Mouse (Mus musculus): ENCODE data around the gene Olfr111. TPM values are rescaled to one million over a fixed set of nuclear protein-coding genes. Genes with fewer than 3 reads are reported as not detected.
"Not testable (repeated sequence)": the region's sequence is repeated elsewhere in the genome, so short reads cannot be mapped to it uniquely, and the experiment has no call there.

Gene Olfr111
- total RNA-seq (2015; ENCODE audit: low replicate concordance) = not detected in 2 replicates
- not detected in 2 replicates for total RNA-seq (2017; ENCODE audit: low replicate concordance)

DNA sequence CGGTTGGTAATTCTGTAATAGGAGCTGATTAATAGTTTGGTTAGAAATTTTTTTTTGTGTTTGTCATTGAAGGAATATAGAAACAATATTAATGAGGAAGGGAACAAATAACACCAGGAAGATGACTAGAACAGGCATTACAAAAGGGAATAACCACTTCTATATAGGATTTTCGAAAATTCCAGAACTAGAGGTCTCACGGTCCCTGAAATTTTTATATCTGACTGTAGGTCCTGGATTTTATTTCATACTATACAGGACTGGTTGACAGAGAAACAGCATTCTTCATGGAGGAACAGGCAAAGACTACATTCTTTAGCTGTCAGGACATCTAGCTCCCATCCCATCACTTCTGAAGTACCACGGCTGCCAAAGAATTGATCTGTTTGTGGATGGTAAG lies at the start of gene Olfr111:
Gene Olfr111 (plus strand): TSS at position 301 of the 400 bp plus-strand sequence.
- ATAC-seq (replicated peaks; ENCODE audit: low FRiP score, poor library complexity, severe bottlenecking) = no peak

DNA sequence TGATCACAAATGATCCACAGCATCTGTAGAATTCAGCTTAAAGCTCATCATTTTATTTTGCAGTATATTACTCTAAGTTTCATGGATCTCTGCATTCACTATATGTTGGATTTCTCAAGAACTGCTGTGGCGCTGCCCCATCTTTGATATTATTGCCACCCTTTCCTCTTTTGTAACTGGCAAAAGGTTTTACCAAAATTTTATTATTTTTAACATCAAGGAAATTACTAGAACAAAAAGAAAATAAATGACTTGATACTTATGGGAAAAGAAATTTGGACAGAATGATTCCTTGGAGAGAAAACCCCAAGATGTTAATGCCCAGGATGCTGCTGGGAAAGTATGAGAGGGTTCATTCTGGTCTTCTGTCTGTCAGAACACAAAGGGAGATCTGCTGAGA lies 49.2 kb upstream of the Olfr111 start, which contains the start of gene Olfr109:
Gene Olfr109 (plus strand): TSS at position 301 of the 400 bp plus-strand sequence.
- ATAC-seq (replicated peaks; ENCODE audit: low FRiP score, poor library complexity, severe bottlenecking) = no peak

DNA sequence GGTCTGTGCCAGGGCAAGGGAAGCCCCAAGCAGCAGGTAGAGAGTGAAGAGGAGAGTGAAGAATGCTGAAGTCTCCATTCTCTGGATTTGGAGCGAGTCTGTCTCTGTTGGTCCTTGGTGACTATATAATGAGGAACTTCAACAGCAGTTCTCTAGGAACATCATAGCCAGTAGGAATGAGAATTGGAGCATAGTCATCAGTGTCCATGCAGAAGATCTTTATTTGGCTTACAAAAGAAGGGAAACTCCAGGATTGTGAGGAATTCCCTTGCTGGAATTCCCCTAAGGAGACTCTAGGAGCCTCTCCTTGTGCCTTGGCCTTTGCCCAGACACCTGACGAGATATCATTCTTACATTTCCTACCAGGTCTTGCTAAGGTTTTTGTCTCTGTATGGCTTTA lies 24.4 kb upstream of the Olfr111 start, which contains the start of gene H2-M2:
Gene H2-M2 (minus strand): TSS at position 101 of the 400 bp plus-strand sequence.
- no peak for ATAC-seq (replicated peaks; ENCODE audit: low FRiP score, poor library complexity, severe bottlenecking)

DNA sequence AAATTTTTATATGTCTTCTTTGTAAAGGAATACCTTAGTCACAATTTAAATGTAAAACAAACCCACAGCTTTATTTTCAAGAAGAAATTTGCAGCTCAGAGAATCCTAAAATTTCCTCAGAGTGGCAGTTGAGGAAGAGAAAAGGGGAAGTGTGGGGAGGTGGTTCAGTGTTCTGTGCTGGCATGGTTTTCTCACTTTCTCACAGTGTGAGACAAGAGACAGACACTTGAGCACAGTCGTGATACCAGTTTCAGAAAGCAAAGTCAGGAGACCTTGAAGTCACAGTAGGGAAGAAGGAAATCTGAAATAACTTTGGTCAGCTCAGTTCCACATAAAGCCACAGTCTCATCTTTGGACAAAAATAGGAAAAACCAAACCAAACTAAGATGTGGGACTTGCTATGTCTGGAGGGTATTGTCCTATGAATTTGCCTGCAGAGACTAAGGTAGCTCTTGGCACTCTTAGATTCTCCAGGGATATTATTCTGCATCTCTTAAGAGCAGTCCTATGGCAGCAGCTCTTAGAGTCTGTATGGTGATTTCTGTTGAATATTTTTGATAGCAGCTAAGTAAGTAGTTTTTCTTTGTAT lies 15.8 kb upstream of the Olfr111 start, which contains the start of gene Olfr110:
Gene Olfr110 (plus strand): TSS at position 539 of the 589 bp plus-strand sequence.
- no peak for ATAC-seq (replicated peaks; ENCODE audit: low FRiP score, poor library complexity, severe bottlenecking)

DNA sequence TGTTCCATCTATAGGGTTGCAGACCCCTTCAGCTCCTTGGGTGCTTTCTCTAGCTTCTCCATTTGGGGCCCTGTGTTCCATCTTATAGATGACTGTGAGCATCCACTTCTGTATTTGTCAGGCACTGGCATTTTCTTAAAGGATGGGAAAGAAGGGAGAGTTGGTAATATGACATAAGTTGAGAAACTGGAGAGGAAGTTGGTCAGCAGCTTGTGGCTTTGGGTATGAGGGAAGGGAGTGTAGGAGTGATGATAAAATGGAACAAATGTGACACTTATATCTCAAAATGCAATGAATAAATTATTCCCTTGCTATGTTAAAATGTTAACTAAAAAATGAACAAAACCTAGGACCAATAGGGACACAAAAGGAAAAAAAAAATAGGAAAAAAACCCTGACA lies 16.8 kb downstream of the Olfr111 start:
- ATAC-seq (replicated peaks; ENCODE audit: low FRiP score, poor library complexity, severe bottlenecking) = not testable (repeated sequence)

DNA sequence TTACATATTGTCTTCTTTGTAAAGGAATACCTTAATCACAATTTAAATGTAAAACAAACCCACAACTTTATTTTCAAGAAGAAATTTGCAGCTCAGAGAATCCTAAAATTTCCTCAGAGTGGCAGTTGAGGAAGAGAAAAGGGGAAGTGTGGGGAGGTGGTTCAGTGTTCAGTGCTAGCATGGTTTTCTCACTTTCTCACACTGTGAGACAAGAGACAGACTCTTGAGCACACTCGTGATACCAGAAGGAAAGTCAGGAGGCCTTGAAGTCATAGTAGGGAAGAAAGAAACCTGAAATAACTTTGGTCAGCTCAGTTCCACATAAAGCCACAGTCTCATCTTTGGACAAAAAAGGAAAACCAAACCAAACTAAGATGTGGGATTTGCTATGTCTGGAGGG lies 17.6 kb downstream of the Olfr111 start:
- ATAC-seq (replicated peaks; ENCODE audit: low FRiP score, poor library complexity, severe bottlenecking) = not testable (repeated sequence)

DNA sequence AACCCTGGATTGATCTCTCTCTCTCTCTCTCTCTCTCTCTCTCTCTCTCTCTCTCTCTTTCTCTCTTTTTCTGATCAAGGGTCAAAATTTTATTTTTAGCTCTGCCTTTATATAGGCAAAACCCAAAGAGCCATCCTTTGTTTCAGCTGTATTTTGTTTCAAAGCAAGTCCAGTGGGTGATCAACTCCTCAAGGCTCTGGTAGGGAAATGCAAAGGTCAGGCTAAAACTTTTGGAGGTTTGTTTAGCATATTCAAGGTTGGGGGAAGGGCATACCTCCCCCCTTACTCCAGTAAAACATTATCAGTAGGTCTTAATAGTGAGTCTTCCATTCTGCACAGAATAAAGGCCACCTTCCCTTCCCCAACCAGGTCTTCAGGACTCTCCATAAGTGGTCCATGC lies 27.3 kb downstream of the Olfr111 start:
- no peak for ATAC-seq (replicated peaks; ENCODE audit: low FRiP score, poor library complexity, severe bottlenecking)

DNA sequence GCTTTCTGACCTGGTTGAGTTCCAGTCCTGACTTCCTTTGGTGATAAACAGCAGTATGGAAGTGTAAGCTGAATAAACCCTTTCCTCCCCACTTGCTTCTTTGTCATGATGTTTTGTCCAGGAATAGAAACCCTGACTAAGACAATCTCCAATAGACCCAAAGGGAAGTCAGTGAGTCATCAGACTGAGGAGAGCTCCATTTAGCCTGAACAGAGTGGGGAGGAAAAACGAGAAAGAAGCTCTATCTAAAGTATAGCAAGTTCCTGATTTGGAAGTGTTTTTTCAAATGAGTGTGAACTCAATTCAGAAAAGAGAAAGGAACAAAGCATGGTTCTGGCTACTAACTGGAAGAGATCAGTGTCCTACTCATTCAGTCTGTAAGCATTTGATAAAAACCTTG lies 30.6 kb downstream of the Olfr111 start:
- ATAC-seq (replicated peaks; ENCODE audit: low FRiP score, poor library complexity, severe bottlenecking) = not testable (repeated sequence)

DNA sequence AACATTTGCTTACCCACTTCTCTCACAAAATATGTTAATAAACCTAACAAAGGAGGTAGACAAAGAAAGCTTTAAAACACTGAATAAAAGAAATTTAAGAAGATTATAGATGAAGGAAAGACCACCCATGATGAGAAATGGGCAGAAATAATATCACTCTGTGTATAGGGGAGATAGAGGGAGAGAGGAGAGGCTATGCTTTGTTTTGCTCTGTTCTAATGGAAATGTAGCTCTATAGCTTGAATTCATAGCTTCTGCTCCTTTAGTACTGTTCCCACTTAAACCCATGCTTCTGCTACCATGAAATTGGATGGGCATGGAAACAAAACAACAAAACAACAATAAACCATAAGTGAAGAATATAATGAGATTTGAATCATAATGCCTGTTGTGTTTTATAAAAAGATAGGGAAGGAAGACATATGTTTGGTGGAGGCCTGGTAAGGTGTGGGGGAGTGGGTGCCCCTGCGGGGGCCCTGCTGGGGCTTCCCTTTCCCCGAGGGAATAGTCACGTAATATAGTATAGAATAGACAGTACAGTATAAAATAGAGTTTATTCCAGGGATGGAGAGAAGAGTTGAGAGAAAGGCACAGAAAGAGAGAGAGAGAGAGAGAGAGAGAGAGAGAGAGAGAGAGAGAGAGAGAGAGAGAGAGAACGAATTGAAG lies 33.8 kb downstream of the Olfr111 start:
- no peak for ATAC-seq (replicated peaks; ENCODE audit: low FRiP score, poor library complexity, severe bottlenecking)

DNA sequence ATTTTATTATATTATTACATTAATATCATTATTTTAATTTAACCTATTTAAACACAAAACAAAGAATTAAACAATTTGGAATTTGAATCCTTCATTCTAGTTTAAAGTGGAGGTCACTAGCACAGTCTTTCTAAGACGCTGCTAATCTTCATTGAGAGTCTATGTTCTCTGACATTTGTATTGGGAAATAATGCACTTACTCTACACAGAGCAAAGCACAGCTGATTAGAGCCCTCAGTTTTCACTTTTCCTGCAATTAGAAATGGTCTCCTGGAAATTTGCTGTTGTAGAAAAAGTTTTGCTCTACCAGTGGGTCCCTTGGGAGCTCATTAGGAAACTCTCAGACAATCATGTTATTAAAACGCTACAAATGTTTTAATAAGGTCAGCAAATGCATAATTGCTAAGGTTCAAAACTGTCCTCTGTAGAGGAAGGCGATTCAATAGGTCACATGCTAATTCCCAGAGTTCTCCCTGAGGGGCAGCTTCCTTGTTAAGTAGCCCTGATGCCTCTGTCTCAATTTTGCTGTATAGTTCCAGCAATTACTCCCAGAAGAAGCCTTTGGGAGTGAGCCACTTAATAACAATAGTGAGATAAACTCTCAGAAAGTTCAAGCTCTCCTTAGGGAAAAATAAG lies 36.1 kb downstream of the Olfr111 start:
- ATAC-seq (replicated peaks; ENCODE audit: low FRiP score, poor library complexity, severe bottlenecking) = no peak

DNA sequence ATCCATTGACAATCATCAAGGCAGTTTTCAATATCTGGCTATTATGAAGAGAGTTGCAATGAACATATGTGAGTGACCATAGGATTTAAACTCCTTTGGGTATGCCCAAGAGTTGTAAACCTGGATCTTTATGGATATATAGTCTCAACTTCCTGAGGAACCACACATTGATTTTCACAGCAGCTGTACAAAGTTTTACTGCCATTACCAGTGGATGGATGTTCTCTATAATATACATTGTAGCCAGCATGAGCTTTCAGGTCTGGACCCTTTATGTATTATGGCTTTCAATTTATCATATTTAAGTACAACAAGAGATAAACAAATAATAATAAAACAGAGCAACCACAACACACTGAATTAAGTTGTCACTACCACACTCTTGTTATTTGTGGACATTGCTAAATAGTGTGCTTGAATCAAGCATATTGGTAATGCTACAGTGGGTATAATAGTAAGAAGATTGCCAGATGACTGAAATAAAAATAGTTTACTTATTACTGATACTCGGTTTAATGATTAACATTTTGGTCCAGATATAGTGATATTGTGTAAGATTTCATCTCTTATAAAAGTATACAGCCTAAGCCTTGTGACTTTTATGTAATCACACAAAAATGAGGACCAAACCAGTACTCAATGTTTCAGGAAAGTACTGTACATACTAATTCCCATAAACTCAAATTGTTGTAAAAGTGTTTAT lies 51.2 kb downstream of the Olfr111 start:
- ATAC-seq (replicated peaks; ENCODE audit: low FRiP score, poor library complexity, severe bottlenecking) = no peak

DNA sequence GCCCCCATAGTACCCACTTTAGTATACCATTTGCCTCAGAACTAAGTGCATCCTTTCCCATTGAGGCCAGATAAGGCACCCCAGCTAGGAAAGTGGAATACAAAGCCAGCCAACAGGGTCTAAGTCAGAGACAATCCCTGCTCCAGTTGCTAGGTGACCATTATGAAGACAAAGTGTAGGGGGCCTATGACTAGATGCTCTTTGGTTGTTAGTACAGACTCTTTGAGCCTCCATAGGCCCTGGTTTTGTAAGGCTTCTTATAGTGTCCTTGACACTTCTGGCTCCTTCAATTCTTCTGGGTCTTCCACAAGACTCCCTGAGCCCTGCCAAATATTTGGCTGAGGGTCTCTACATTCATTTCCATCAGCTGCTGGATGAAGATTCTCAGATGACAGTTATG lies 61.5 kb downstream of the Olfr111 start, which contains the start of gene Olfr112:
Gene Olfr112 (minus strand): TSS at position 101 of the 400 bp plus-strand sequence.
- ATAC-seq (replicated peaks; ENCODE audit: low FRiP score, poor library complexity, severe bottlenecking) = no peak

DNA sequence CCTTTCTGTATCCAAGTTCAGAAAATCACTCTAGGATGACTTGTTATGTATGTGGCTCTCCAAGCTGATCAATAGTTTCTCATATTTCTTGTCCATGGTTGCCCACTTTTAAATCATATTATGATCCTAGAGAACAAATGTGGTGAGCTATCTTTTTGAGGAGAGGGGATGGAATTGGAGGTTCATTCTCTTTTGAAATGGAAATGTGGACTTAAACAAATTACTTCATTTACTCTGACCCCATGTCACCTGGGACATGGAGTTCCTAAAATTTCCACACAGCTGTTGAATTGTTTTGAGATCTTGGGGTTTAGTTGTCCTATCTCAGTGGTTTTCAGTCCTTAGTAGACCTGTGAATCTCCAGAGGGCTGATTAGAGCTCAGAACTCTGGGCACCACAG lies 69.7 kb downstream of the Olfr111 start, which contains the start of gene Olfr113:
Gene Olfr113 (minus strand): TSS at position 101 of the 400 bp plus-strand sequence.
- ATAC-seq (replicated peaks; ENCODE audit: low FRiP score, poor library complexity, severe bottlenecking) = no peak

Other genes starting within 250 kb of the Olfr111 start
- not detected in 2 replicates for gene Olfr98, start 244.3 kb upstream of the Olfr111 start, total RNA-seq (2015; ENCODE audit: low replicate concordance)
- not detected in 2 replicates for gene Olfr98, start 244.3 kb upstream of the Olfr111 start, total RNA-seq (2017; ENCODE audit: low replicate concordance)
- 1.3 TPM in 1 of 2 replicates, not detected in the other for gene H2-M3, start 237.8 kb upstream of the Olfr111 start, total RNA-seq (2015; ENCODE audit: low replicate concordance)
- gene H2-M3, start 237.8 kb upstream of the Olfr111 start, total RNA-seq (2017; ENCODE audit: low replicate concordance) = 5.3 and 6.8 TPM in 2 replicates
- not detected in 2 replicates for gene Olfr99, start 224.6 kb upstream of the Olfr111 start, total RNA-seq (2015; ENCODE audit: low replicate concordance)
- gene Olfr99, start 224.6 kb upstream of the Olfr111 start, total RNA-seq (2017; ENCODE audit: low replicate concordance) = not detected in 2 replicates
- gene Olfr101, start 203.7 kb upstream of the Olfr111 start, total RNA-seq (2015; ENCODE audit: low replicate concordance) = not detected in 2 replicates
- gene Olfr101, start 203.7 kb upstream of the Olfr111 start, total RNA-seq (2017; ENCODE audit: low replicate concordance) = not detected in 2 replicates
- not detected in 2 replicates for gene Olfr102, start 191.0 kb upstream of the Olfr111 start, total RNA-seq (2015; ENCODE audit: low replicate concordance)
- gene Olfr102, start 191.0 kb upstream of the Olfr111 start, total RNA-seq (2017; ENCODE audit: low replicate concordance) = not detected in 2 replicates
- not detected in 2 replicates for gene Olfr103, start 168.3 kb upstream of the Olfr111 start, total RNA-seq (2015; ENCODE audit: low replicate concordance)
- not detected in 2 replicates for gene Olfr103, start 168.3 kb upstream of the Olfr111 start, total RNA-seq (2017; ENCODE audit: low replicate concordance)
- not detected in 2 replicates for gene Olfr104-ps, start 148.4 kb upstream of the Olfr111 start, total RNA-seq (2015; ENCODE audit: low replicate concordance)
- gene Olfr104-ps, start 148.4 kb upstream of the Olfr111 start, total RNA-seq (2017; ENCODE audit: low replicate concordance) = not detected in 2 replicates
- not detected in 2 replicates for gene Olfr105-ps, start 129.0 kb upstream of the Olfr111 start, total RNA-seq (2015; ENCODE audit: low replicate concordance)
- not detected in 2 replicates for gene Olfr105-ps, start 129.0 kb upstream of the Olfr111 start, total RNA-seq (2017; ENCODE audit: low replicate concordance)
- gene Olfr106-ps, start 117.6 kb upstream of the Olfr111 start, total RNA-seq (2015; ENCODE audit: low replicate concordance) = not detected in 2 replicates
- gene Olfr106-ps, start 117.6 kb upstream of the Olfr111 start, total RNA-seq (2017; ENCODE audit: low replicate concordance) = not detected in 2 replicates
- not detected in 2 replicates for gene Olfr107, start 108.8 kb upstream of the Olfr111 start, total RNA-seq (2015; ENCODE audit: low replicate concordance)
- not detected in 2 replicates for gene Olfr107, start 108.8 kb upstream of the Olfr111 start, total RNA-seq (2017; ENCODE audit: low replicate concordance)
- gene Olfr108, start 62.5 kb upstream of the Olfr111 start, total RNA-seq (2015; ENCODE audit: low replicate concordance) = not detected in 2 replicates
- not detected in 2 replicates for gene Olfr108, start 62.5 kb upstream of the Olfr111 start, total RNA-seq (2017; ENCODE audit: low replicate concordance)
- not detected in 2 replicates for gene Olfr109, start 49.1 kb upstream of the Olfr111 start, total RNA-seq (2015; ENCODE audit: low replicate concordance)
- not detected in 2 replicates for gene Olfr109, start 49.1 kb upstream of the Olfr111 start, total RNA-seq (2017; ENCODE audit: low replicate concordance)
- gene H2-M2, start 24.5 kb upstream of the Olfr111 start, total RNA-seq (2015; ENCODE audit: low replicate concordance) = not detected in 2 replicates
- gene H2-M2, start 24.5 kb upstream of the Olfr111 start, total RNA-seq (2017; ENCODE audit: low replicate concordance) = not detected in 2 replicates
- not detected in 2 replicates for gene Olfr110, start 15.6 kb upstream of the Olfr111 start, total RNA-seq (2015; ENCODE audit: low replicate concordance)
- not detected in 2 replicates for gene Olfr110, start 15.6 kb upstream of the Olfr111 start, total RNA-seq (2017; ENCODE audit: low replicate concordance)
- gene Olfr112, start 61.4 kb downstream of the Olfr111 start, total RNA-seq (2015; ENCODE audit: low replicate concordance) = not detected in 2 replicates
- gene Olfr112, start 61.4 kb downstream of the Olfr111 start, total RNA-seq (2017; ENCODE audit: low replicate concordance) = not detected in 2 replicates
- not detected in 2 replicates for gene Olfr113, start 69.6 kb downstream of the Olfr111 start, total RNA-seq (2015; ENCODE audit: low replicate concordance)
- not detected in 2 replicates for gene Olfr113, start 69.6 kb downstream of the Olfr111 start, total RNA-seq (2017; ENCODE audit: low replicate concordance)
- gene Olfr114, start 84.7 kb downstream of the Olfr111 start, total RNA-seq (2015; ENCODE audit: low replicate concordance) = not detected in 2 replicates
- gene Olfr114, start 84.7 kb downstream of the Olfr111 start, total RNA-seq (2017; ENCODE audit: low replicate concordance) = not detected in 2 replicates
- not detected in 2 replicates for gene Olfr115, start 119.1 kb downstream of the Olfr111 start, total RNA-seq (2015; ENCODE audit: low replicate concordance)
- not detected in 2 replicates for gene Olfr115, start 119.1 kb downstream of the Olfr111 start, total RNA-seq (2017; ENCODE audit: low replicate concordance)
- gene Olfr116, start 119.2 kb downstream of the Olfr111 start, total RNA-seq (2015; ENCODE audit: low replicate concordance) = not detected in 2 replicates
- gene Olfr116, start 119.2 kb downstream of the Olfr111 start, total RNA-seq (2017; ENCODE audit: low replicate concordance) = not detected in 2 replicates
- gene Olfr117, start 155.8 kb downstream of the Olfr111 start, total RNA-seq (2015; ENCODE audit: low replicate concordance) = not detected in 2 replicates
- gene Olfr117, start 155.8 kb downstream of the Olfr111 start, total RNA-seq (2017; ENCODE audit: low replicate concordance) = not detected in 2 replicates
- not detected in 2 replicates for gene Olfr118, start 159.0 kb downstream of the Olfr111 start, total RNA-seq (2015; ENCODE audit: low replicate concordance)
- gene Olfr118, start 159.0 kb downstream of the Olfr111 start, total RNA-seq (2017; ENCODE audit: low replicate concordance) = not detected in 2 replicates
- not detected in 2 replicates for gene Olfr119, start 188.5 kb downstream of the Olfr111 start, total RNA-seq (2015; ENCODE audit: low replicate concordance)
- gene Olfr119, start 188.5 kb downstream of the Olfr111 start, total RNA-seq (2017; ENCODE audit: low replicate concordance) = not detected in 2 replicates
- gene Olfr120, start 213.8 kb downstream of the Olfr111 start, total RNA-seq (2015; ENCODE audit: low replicate concordance) = not detected in 2 replicates
- gene Olfr120, start 213.8 kb downstream of the Olfr111 start, total RNA-seq (2017; ENCODE audit: low replicate concordance) = not detected in 2 replicates
- not detected in 2 replicates for gene Olfr121, start 240.8 kb downstream of the Olfr111 start, total RNA-seq (2015; ENCODE audit: low replicate concordance)
- gene Olfr121, start 240.8 kb downstream of the Olfr111 start, total RNA-seq (2017; ENCODE audit: low replicate concordance) = not detected in 2 replicates

Data from erythroid progenitor cell, adult 5-6 weeks (primary cell).